Mouse (Mus musculus) lung, embryonic 16.5 days (tissue): ENCODE measurements around the gene Slc22a5. TPM values are rescaled to one million over a fixed set of nuclear protein-coding genes. Genes with fewer than 3 reads are reported as not detected.
"Not testable (repeated sequence)": the region's sequence is repeated elsewhere in the genome, so short reads cannot be mapped to it uniquely, and the experiment has no call there.

Experiments used
- ATAC-seq: fragments of 200-750 bp; cut with Nextera tagmentation; 2 replicates; pipeline ENCODE4 v1.8.0; 2017; ENCODE audit warnings: low read depth, mild to moderate bottlenecking, moderate library complexity
- H3K27ac ChIP-seq: fragments of 300-500 bp; sonication (generic); 2 replicates; pipeline ENCODE4 v1.5.1; 2014; ENCODE audit warnings: mild to moderate bottlenecking, control low read depth, low read length
- H3K27me3 ChIP-seq: fragments of 300-500 bp; sonication (generic); 2 replicates; pipeline ENCODE4 v1.6.1; 2014; ENCODE audit warnings: low read depth, low read length, mixed read lengths; ENCODE audit not compliant: control insufficient read depth, insufficient read depth
- H3K36me3 ChIP-seq: fragments of 300-500 bp; sonication (generic); 2 replicates; pipeline ENCODE4 v1.6.1; 2014; ENCODE audit warnings: low read length; ENCODE audit not compliant: control insufficient read depth, insufficient read depth
- H3K4me1 ChIP-seq: fragments of 300-500 bp; sonication (generic); replicated peaks from 2 replicates; pipeline ENCODE4 v1.6.1; 2014; ENCODE audit warnings: low read length, mixed read lengths; ENCODE audit not compliant: control insufficient read depth, insufficient read depth
- H3K4me2 ChIP-seq: fragments of 300-500 bp; sonication (generic); 2 replicates; pipeline ENCODE4 v1.6.1; 2014; ENCODE audit warnings: low read depth, low read length, control low read depth
- H3K4me3 ChIP-seq: fragments of 300-500 bp; sonication (generic); 2 replicates; pipeline ENCODE4 v1.5.1; 2014; ENCODE audit warnings: mild to moderate bottlenecking, low read length, control low read depth
- H3K9ac ChIP-seq: fragments of 300-500 bp; sonication (generic); 2 replicates; pipeline ENCODE4 v1.6.1; 2014; ENCODE audit warnings: low read length, control low read depth
- H3K9me3 ChIP-seq: fragments of 300-500 bp; sonication (generic); 2 replicates; pipeline ENCODE4 v1.6.1; 2016; ENCODE audit warnings: low read length; ENCODE audit not compliant: control insufficient read depth
- WGBS: fragments of 180-500 bp; shearing (Covaris S2); extraction: QIAGEN DNeasy Blood & Tissue Kit; methylation state at CpG from one replicate; pipeline ENCODE4 v1.1.7; 2014; 5-methylcytosine and 5-hydroxymethylcytosine counted together
- polyA plus RNA-seq: library from polyadenylated mRNA; unstranded; fragments of >200 nt; fragmentation: Nextera tagmentation; extraction: Ambion mirVana; gene quantifications from 2 replicates; pipeline ENCODE4 v1.2.1, GENCODE M21; 2015

Slc22a5 gene
- polyA plus RNA-seq, result 9.1 and 9.7 TPM in 2 replicates

DNA sequence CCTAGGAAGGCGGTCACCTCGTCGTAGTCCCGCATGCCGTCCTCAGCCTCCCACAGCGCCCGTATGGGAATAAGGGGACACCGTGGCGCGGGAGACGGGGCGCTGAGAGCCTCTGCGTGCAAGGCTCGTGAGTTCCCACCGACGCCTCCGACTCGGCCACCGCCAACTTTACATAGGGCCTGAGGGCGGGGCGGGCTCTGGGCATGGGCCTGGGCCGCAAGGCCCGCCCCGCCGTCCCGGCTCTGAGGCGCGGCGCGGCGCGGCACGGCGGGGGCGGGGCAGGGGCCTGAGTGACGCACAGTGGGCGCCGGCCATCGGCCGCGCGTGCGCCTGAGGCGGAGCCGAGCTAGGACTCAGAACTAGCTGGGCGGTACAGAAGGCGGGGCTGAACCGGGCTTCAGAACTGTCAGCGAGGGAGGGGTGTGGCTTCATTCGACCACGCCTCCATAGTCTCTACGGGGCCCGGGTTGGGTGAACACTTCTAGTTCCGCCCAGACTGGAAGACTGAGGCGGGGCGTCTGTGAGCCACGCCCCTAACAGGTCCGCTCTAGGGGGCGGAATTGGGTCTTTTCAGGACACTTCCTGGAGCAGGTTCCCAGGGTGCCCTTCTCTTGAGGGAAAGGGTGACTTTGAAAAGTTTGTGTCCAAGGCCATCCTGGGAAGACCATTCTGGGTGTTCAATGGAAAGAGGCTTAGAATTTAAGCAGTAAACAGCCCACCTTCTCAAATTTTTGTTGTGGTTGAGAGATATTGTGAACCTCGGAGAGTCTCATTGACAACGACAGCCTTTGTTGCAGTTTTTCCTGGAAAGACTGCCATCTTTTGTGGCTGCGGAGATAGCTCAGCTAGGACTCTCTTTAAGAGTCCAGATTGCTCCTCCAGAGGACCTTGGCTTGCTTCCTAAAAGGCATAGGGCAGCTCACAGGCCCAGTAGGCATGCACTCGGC is at the start of gene Slc22a5:
Gene Slc22a5, minus strand, starts transcription at position 156 of the 947 bp plus-strand sequence.
- 4% methylated on average over 55 of the region's 63 CpGs for WGBS
- Histone ChIP-seq H3K9ac (peak within 1 kb of the TSS; percentile 71), H3K9me3 (no peaks in the 10 kb centered on the region), H3K4me3 (peak within 1 kb of the TSS; percentile 68), H3K4me1 (peaks cover 6% of the 10 kb centered on the region), H3K4me2 (peak within 1 kb of the TSS; percentile 66), H3K27me3 (no peaks in the 10 kb centered on the region), H3K27ac (peak within 1 kb of the TSS; percentile 67), H3K36me3 (no peaks in the 10 kb centered on the region)
- peak; percentile 99 for ATAC-seq

- not testable (repeated sequence) for H3K9ac ChIP-seq, H3K9me3 ChIP-seq, H3K27me3 ChIP-seq, H3K27ac ChIP-seq, H3K4me1 ChIP-seq, H3K36me3 ChIP-seq, H3K4me3 ChIP-seq, H3K4me2 ChIP-seq
- peak; percentile 34; the same call in 1 of the 2 replicates for ATAC-seq
- 46% methylated on average over 4 of the region's 4 CpGs for WGBS
These were observed 40.5 kb upstream of the Slc22a5 start for GRCm38 (mm10) chr11:53931944-53932318.

- Histone ChIP-seq H3K9ac (no peak overlapping the region), H3K27ac (no peak overlapping the region), H3K27me3 (no peaks in the 10 kb centered on the region), H3K4me3 (no peak overlapping the region), H3K4me1 (no peaks in the 10 kb centered on the region), H3K9me3 (no peaks in the 10 kb centered on the region), H3K4me2 (no peak overlapping the region), H3K36me3 (no peaks in the 10 kb centered on the region)
- WGBS, result 24% methylated on average over 17 of the region's 17 CpGs
- peak; percentile 38 for ATAC-seq
These were observed 39.9 kb upstream of the Slc22a5 start for GRCm38 (mm10) chr11:53931091-53931943.

DNA sequence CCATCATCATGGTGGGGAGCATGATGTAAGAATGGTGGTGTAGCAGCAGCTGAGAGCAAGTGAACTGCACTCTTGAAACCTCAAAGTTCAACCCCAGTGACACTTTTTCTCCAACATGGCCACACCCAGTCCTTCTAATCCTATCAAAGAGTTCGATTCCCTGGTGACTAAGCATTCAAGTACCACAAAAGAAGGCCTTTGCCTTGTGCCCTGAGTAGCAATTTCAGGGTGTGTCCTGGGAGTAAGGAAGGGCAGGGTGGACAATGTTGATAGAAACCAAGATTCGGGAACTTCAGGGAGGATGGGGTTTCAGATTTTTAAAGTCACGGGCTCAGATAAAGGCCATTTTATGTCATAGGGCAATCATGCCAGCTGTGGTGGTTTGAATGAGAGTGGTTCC is 38.3 kb upstream of the Slc22a5 start:
- no peaks in the 10 kb centered on the region for H3K36me3 ChIP-seq
- 85% methylated on average over 3 of the region's 3 CpGs for WGBS

DNA sequence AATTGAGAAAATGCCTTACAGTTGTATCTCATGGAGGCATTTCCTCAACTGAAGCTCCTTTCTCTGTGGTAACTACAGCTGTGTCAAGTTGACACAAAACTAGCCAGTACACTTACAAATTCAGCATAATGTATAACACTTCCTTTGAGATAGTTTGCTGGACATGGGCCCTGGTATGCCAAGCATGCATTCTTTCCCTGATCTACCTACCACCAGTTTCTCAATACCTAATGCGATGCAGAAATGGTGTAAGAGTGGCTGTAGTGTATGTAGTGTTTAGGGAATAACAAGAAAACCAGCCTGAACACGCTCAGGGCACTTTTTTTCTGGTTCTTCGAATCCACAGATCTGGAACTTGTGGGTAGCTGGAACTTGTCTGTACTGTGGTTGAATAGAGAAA is 37.1 kb upstream of the Slc22a5 start:
- no peak overlapping the region for H3K27ac ChIP-seq
- no peak for ATAC-seq
- H3K4me1 ChIP-seq, result no peaks in the 10 kb centered on the region
- H3K4me2 ChIP-seq, result no peak overlapping the region
- no peak overlapping the region for H3K9ac ChIP-seq
- H3K27me3 ChIP-seq, result no peaks in the 10 kb centered on the region
- no peak overlapping the region for H3K4me3 ChIP-seq
- WGBS, result 56% methylated on average over 3 of the region's 3 CpGs
- no peaks in the 10 kb centered on the region for H3K9me3 ChIP-seq
- no peaks in the 10 kb centered on the region for H3K36me3 ChIP-seq

More for the DNA sequence above, 38.3 kb upstream of the Slc22a5 start:
- no peaks in the 10 kb centered on the region for H3K9me3 ChIP-seq
- H3K4me2 ChIP-seq, result no peak overlapping the region
- H3K4me3 ChIP-seq, result no peak overlapping the region
- no peaks in the 10 kb centered on the region for H3K27me3 ChIP-seq
- H3K9ac ChIP-seq, result no peak overlapping the region
- H3K27ac ChIP-seq, result no peak overlapping the region
- ATAC-seq, result no peak
- H3K4me1 ChIP-seq, result no peaks in the 10 kb centered on the region

DNA sequence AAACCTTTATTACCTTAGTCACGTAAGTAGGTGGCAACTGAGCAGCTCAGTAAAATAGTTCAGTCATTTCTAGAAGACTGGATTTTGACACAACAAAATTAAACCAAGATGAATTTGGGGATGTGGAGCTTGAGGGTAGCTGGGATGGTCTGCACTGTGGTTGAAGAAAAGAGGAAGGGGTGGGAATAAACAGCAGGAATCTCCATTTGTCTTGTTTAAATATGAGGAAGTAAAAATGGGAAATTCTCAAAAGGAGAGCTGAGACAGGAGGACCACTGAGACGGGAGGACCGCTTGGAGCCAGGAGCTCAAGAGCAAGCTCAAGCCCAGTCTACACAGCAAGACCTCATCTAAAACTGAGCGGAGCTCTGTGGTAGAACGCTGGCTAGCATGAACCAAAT is 34.8 kb upstream of the Slc22a5 start:
- Histone ChIP-seq H3K9me3 (no peaks in the 10 kb centered on the region), H3K4me3 (no peak overlapping the region), H3K27ac (no peak overlapping the region), H3K9ac (no peak overlapping the region), H3K27me3 (no peaks in the 10 kb centered on the region), H3K4me2 (no peak overlapping the region), H3K36me3 (no peaks in the 10 kb centered on the region), H3K4me1 (no peaks in the 10 kb centered on the region)
- no peak for ATAC-seq
- WGBS, result 92% methylated on average over 5 of the region's 5 CpGs

GRCm38 (mm10) chr11:53918851-53919250 is 27.4 kb upstream of the Slc22a5 start:
- ATAC-seq, result no peak
- WGBS, result 94% methylated on average over 4 of the region's 4 CpGs
- no peaks in the 10 kb centered on the region for H3K4me1 ChIP-seq

GRCm38 (mm10) chr11:53911011-53911410 is 19.6 kb upstream of the Slc22a5 start:
- Histone ChIP-seq H3K27ac (no peak overlapping the region), H3K9me3 (no peaks in the 10 kb centered on the region), H3K36me3 (no peaks in the 10 kb centered on the region), H3K9ac (no peak overlapping the region), H3K27me3 (no peaks in the 10 kb centered on the region), H3K4me1 (no peaks in the 10 kb centered on the region), H3K4me2 (no peak overlapping the region), H3K4me3 (no peak overlapping the region)
- WGBS, result 60% methylated on average over 4 of the region's 4 CpGs
- no peak for ATAC-seq

More at GRCm38 (mm10) chr11:53918851-53919250, 27.4 kb upstream of the Slc22a5 start:
- H3K27ac ChIP-seq, result no peak overlapping the region
- no peaks in the 10 kb centered on the region for H3K36me3 ChIP-seq
- H3K4me3 ChIP-seq, result no peak overlapping the region
- H3K9me3 ChIP-seq, result no peaks in the 10 kb centered on the region
- no peaks in the 10 kb centered on the region for H3K27me3 ChIP-seq
- no peak overlapping the region for H3K9ac ChIP-seq
- no peak overlapping the region for H3K4me2 ChIP-seq

DNA sequence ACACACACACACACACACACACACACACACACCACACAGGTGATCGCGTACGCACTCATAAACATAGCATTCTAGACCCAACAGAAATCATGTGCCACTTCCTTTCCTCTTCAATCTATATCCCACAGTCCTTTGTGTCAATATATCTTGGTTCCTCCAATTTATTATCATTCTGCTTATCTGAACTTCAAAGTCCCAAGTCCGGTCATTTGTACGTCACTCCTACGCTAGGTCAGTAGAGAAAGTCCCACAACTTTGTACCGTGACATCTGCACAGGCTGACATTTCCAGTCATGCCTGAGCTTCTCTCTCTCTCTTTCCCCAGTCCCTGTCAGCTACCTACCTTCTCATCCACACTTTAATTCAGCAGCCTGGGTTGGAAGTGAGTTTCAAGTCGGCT is 17.2 kb upstream of the Slc22a5 start:
- 78% methylated on average over 8 of the region's 8 CpGs for WGBS
- Histone ChIP-seq H3K27me3 (no peaks in the 10 kb centered on the region), H3K9me3 (no peaks in the 10 kb centered on the region), H3K4me2 (no peak overlapping the region), H3K4me3 (no peak overlapping the region), H3K9ac (no peak overlapping the region), H3K4me1 (peaks cover 6% of the 10 kb centered on the region; the same call in 1 of the 2 replicates), H3K36me3 (no peaks in the 10 kb centered on the region), H3K27ac (no peak overlapping the region)
- no peak for ATAC-seq
